Mouse (Mus musculus): ENCODE results near the gene Rxra. TPM values are rescaled to one million over a fixed set of nuclear protein-coding genes. Genes with fewer than 3 reads are reported as not detected.

Rxra gene
- polyA plus RNA-seq, 1 experiment from 2014 or later = 17.1 TPM

GRCm38 (mm10) chr2:27645471-27645870, 30.8 kb upstream of the Rxra start:
- H3K4me2 ChIP-seq (replicated peaks) = no peak overlapping the region
- no peaks in the 10 kb centered on the region for H3K27me3 ChIP-seq
- no peak for ATAC-seq (ENCODE audit: low FRiP score, low read depth)
- 43% methylated on average over 3 of the region's 3 CpGs for WGBS
- H3K27ac ChIP-seq = no peak overlapping the region; the same call in 1 of the 2 replicates
- H3K9me3 ChIP-seq = no peaks in the 10 kb centered on the region
- H3K36me3 ChIP-seq = no peaks in the 10 kb centered on the region
- H3K9ac ChIP-seq = no peak overlapping the region
- no peak overlapping the region for H3K4me3 ChIP-seq
- H3K4me1 ChIP-seq = peaks cover 29% of the 10 kb centered on the region

GRCm38 (mm10) chr2:27649862-27650661, 26.2 kb upstream of the Rxra start:
- H3K4me2 ChIP-seq (replicated peaks) = no peak overlapping the region
- H3K9ac ChIP-seq = 0 out of 2 replicates have a peak overlapping the region, but pooled peaks have one; percentile 19
- H3K27me3 ChIP-seq = no peaks in the 10 kb centered on the region
- WGBS = 28% methylated on average over 8 of the region's 8 CpGs
- peaks cover 16% of the 10 kb centered on the region for H3K4me1 ChIP-seq
- no peaks in the 10 kb centered on the region for H3K9me3 ChIP-seq
- no peak overlapping the region for H3K4me3 ChIP-seq
- peak; percentile 80 for ATAC-seq (ENCODE audit: low FRiP score, low read depth)
- peak overlapping the region; percentile 40; the same call in 1 of the 2 replicates for H3K27ac ChIP-seq
- H3K36me3 ChIP-seq = no peaks in the 10 kb centered on the region

DNA sequence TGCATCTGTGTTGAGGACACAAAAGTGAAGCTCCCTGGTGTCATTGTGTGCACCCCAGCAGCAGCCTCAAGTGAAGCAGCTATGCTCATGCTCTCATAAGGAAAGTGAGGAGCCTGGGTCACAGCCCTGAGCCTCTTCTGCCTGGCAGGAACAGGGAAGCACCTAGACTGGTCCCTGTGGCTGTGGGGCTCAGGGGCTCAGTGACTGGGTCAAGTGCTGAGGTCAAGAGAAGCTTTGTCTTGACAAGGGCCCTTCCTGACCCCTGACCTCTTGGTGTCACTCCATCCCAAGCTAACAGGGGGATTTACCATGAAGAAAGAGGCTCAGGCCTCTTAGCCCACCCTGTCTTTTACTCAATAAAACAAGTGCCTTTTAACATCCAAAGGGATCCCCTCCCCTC, 25.2 kb upstream of the Rxra start:
- Histone ChIP-seq H3K36me3 (no peaks in the 10 kb centered on the region), H3K27ac (peak overlapping the region; percentile 40; the same call in 1 of the 2 replicates), H3K27me3 (no peaks in the 10 kb centered on the region), H3K9ac (no peak overlapping the region), H3K9me3 (no peaks in the 10 kb centered on the region), H3K4me3 (no peak overlapping the region), H3K4me1 (peaks cover 16% of the 10 kb centered on the region), H3K4me2 (replicated peaks) (no peak overlapping the region)
- ATAC-seq (ENCODE audit: low FRiP score, low read depth) = no peak

DNA sequence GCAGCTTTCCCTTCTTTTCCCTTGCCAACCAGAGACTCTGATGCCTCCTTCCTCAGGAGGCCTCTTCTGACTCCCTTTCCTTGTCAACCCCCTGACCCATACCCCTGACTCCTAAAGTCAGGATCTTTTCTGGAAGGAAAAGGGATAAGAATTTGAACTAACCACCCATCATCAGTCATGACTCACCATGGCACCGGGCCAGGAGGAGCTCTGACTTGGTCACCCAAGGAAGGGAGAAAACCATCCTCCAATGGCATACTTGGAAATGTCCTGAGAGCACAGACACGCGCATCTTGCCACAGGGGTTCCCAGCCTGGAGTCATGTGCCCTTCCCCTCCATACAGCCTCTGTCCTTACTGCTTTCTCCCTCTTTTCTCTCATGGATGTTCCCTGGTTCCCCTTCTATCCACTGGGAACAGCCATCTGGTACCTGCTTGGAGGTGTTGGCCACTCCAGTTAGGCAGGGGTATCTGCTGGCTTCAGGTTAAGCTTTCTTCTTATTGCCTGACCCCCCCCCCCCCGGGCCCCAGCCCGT, 22.7 kb upstream of the Rxra start:
- peaks cover 16% of the 10 kb centered on the region for H3K4me1 ChIP-seq
- no peak overlapping the region for H3K4me2 ChIP-seq (replicated peaks)
- no peak for ATAC-seq (ENCODE audit: low FRiP score, low read depth)
- WGBS = 71% methylated on average over 5 of the region's 5 CpGs
- H3K4me3 ChIP-seq = no peak overlapping the region
- no peaks in the 10 kb centered on the region for H3K36me3 ChIP-seq
- H3K27me3 ChIP-seq = no peaks in the 10 kb centered on the region
- H3K9ac ChIP-seq = no peak overlapping the region
- H3K27ac ChIP-seq = no peak overlapping the region
- no peaks in the 10 kb centered on the region for H3K9me3 ChIP-seq

GRCm38 (mm10) chr2:27654321-27655232, 21.7 kb upstream of the Rxra start:
- H3K9me3 ChIP-seq = no peaks in the 10 kb centered on the region
- no peaks in the 10 kb centered on the region for H3K27me3 ChIP-seq
- no peak for ATAC-seq (ENCODE audit: low FRiP score, low read depth)
- no peak overlapping the region for H3K4me2 ChIP-seq (replicated peaks)
- H3K9ac ChIP-seq = no peak overlapping the region
- H3K4me1 ChIP-seq = peaks cover 14% of the 10 kb centered on the region
- H3K36me3 ChIP-seq = no peaks in the 10 kb centered on the region
- WGBS = 63% methylated on average over 8 of the region's 8 CpGs
- no peak overlapping the region for H3K27ac ChIP-seq
- no peak overlapping the region for H3K4me3 ChIP-seq

DNA sequence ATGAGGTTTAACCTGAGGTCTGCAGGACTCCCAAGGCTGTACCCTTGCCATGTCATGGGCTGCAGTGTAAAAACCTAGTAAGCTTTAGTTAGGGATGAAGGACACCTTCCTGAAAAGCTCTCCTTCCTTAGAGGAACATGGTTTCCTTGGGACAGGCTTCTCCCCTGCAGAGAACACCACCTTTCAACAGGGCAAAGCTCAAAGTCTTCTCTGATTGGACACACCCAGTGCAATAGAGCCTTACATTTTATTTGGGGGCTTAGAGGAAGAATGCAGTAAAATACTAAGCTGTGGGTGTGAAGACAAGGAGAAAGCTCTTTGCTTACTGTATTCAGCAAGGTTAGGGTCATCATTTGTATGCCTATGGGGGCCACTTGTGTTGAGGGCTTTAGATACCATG, 19.7 kb upstream of the Rxra start:
- no peak overlapping the region for H3K27ac ChIP-seq
- no peak overlapping the region for H3K9ac ChIP-seq
- H3K4me2 ChIP-seq (replicated peaks) = no peak overlapping the region
- no peak overlapping the region for H3K4me3 ChIP-seq
- no peak for ATAC-seq (ENCODE audit: low FRiP score, low read depth)
- H3K4me1 ChIP-seq = no peaks in the 10 kb centered on the region
- H3K9me3 ChIP-seq = peaks cover 5% of the 10 kb centered on the region
- no peaks in the 10 kb centered on the region for H3K27me3 ChIP-seq
- H3K36me3 ChIP-seq = no peaks in the 10 kb centered on the region

DNA sequence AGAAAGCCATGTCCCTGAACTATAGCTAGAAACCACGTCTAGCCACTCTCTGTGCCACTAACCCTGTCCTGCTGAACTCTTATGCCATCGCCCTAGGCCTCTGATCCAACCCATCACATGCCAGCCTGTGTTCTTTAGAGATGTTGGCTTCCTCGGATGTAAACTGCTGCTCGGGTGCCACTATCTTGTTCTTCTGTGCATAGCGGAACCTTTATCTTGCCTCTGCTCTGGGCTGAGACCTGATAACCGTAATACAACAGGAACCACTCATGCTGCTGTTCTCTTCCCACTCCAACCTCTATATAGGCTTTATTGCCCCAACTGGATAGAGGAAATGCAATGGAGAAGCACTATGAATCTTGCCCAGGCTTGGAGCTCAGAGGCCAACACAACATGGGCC, 11.0 kb upstream of the Rxra start:
- no peak for ATAC-seq (ENCODE audit: low FRiP score, low read depth)
- H3K4me1 ChIP-seq = peaks cover 16% of the 10 kb centered on the region
- no peaks in the 10 kb centered on the region for H3K27me3 ChIP-seq
- no peak overlapping the region for H3K4me3 ChIP-seq
- H3K36me3 ChIP-seq = no peaks in the 10 kb centered on the region
- no peak overlapping the region for H3K4me2 ChIP-seq (replicated peaks)
- H3K9me3 ChIP-seq = peaks cover 4% of the 10 kb centered on the region
- WGBS = 85% methylated on average over 6 of the region's 6 CpGs
- H3K9ac ChIP-seq = no peak overlapping the region
- H3K27ac ChIP-seq = no peak overlapping the region

DNA sequence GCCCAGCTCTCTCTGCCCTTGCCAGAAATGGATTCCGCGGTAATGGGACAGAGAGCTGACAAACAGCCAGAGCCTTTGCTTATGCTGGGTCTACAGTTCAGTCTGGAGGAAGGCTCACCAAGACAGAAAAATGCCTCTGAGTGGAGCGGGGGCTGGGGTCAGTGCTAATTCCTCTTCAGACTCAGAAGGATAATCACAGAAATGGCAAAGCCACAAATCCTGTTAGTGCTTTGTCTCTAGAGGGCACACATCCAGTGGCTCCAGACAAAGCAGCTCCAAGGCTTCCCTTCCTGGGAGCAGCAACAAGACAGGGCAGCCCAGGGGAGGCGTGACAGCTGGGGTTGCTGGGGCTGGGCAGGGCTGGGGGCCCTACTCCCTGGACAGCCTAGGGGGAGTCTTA, 9.5 kb upstream of the Rxra start:
- no peaks in the 10 kb centered on the region for H3K36me3 ChIP-seq
- no peaks in the 10 kb centered on the region for H3K9me3 ChIP-seq
- no peak overlapping the region for H3K9ac ChIP-seq
- 65% methylated on average over 4 of the region's 4 CpGs for WGBS
- H3K4me3 ChIP-seq = no peak overlapping the region
- H3K27me3 ChIP-seq = no peaks in the 10 kb centered on the region
- H3K27ac ChIP-seq = no peak overlapping the region
- peaks cover 30% of the 10 kb centered on the region for H3K4me1 ChIP-seq
- no peak for ATAC-seq (ENCODE audit: low FRiP score, low read depth)
- no peak overlapping the region for H3K4me2 ChIP-seq (replicated peaks)

GRCm38 (mm10) chr2:27667677-27668076, 8.6 kb upstream of the Rxra start:
- Histone ChIP-seq H3K9me3 (no peaks in the 10 kb centered on the region), H3K4me2 (replicated peaks) (no peak overlapping the region), H3K36me3 (no peaks in the 10 kb centered on the region), H3K27ac (no peak overlapping the region), H3K27me3 (no peaks in the 10 kb centered on the region), H3K4me3 (no peak overlapping the region), H3K4me1 (peaks cover 40% of the 10 kb centered on the region), H3K9ac (no peak overlapping the region)
- 72% methylated on average over 4 of the region's 4 CpGs for WGBS
- no peak for ATAC-seq (ENCODE audit: low FRiP score, low read depth)

GRCm38 (mm10) chr2:27670746-27671145, 5.5 kb upstream of the Rxra start:
- no peaks in the 10 kb centered on the region for H3K9me3 ChIP-seq

GRCm38 (mm10) chr2:27671633-27672091, 4.6 kb upstream of the Rxra start:
- no peak overlapping the region for H3K4me3 ChIP-seq
- peak; percentile 31; the same call in 1 of the 2 replicates for ATAC-seq (ENCODE audit: low FRiP score, low read depth)
- no peaks in the 10 kb centered on the region for H3K36me3 ChIP-seq
- 13% methylated on average over 3 of the region's 3 CpGs for WGBS
- H3K4me1 ChIP-seq = peaks cover 53% of the 10 kb centered on the region
- H3K9ac ChIP-seq = no peak overlapping the region
- peak overlapping the region; percentile 28 for H3K4me2 ChIP-seq (replicated peaks)
- H3K27ac ChIP-seq = peak overlapping the region; percentile 87
- no peaks in the 10 kb centered on the region for H3K9me3 ChIP-seq
- no peaks in the 10 kb centered on the region for H3K27me3 ChIP-seq

More at GRCm38 (mm10) chr2:27670746-27671145, 5.5 kb upstream of the Rxra start:
- 40% methylated on average over 5 of the region's 5 CpGs for WGBS
- no peaks in the 10 kb centered on the region for H3K36me3 ChIP-seq
- ATAC-seq (ENCODE audit: low FRiP score, low read depth) = no peak
- peaks cover 53% of the 10 kb centered on the region for H3K4me1 ChIP-seq
- no peak overlapping the region for H3K9ac ChIP-seq
- no peaks in the 10 kb centered on the region for H3K27me3 ChIP-seq
- H3K4me2 ChIP-seq (replicated peaks) = peak overlapping the region; percentile 28; the same call in 1 of the 2 replicates
- no peak overlapping the region for H3K4me3 ChIP-seq
- peak overlapping the region; percentile 87; the same call in 1 of the 2 replicates for H3K27ac ChIP-seq

Data from limb, embryonic 13.5 days (tissue).